Mouse (Mus musculus) cerebellum, adult 2 months (tissue): Measurements from ENCODE around the gene Prss57. TPM values are rescaled to one million over a fixed set of nuclear protein-coding genes. Genes with fewer than 3 reads are reported as not detected.

ENCODE experiments used
- DNase-seq, 2 experiments: peaks; one replicate each; pipeline ENCODE4 v3.0.0; 2021
- H3K27ac ChIP-seq: fragments of 200-500 bp; 2 replicates; pipeline ENCODE4 v1.5.1; 2012; ENCODE audit warnings: low read length, control low read depth, inconsistent platforms; ENCODE audit not compliant: insufficient read depth
- H3K27me3 ChIP-seq: fragments of 200-500 bp; 2 replicates; pipeline ENCODE4 v1.6.1; 2012; ENCODE audit warnings: inconsistent platforms, mild to moderate bottlenecking, low read length, moderate library complexity; ENCODE audit not compliant: control insufficient read depth, insufficient read depth
- H3K4me1 ChIP-seq: fragments of 200-500 bp; 2 replicates; pipeline ENCODE4 v1.6.1; 2011; ENCODE audit warnings: low read length; ENCODE audit not compliant: control insufficient read depth, insufficient read depth
- H3K4me3 ChIP-seq: fragments of 200-500 bp; replicated peaks from 2 replicates; pipeline ENCODE3; 2011; ENCODE audit warnings: mild to moderate bottlenecking, low read depth, low read length, control low read depth; ENCODE audit not compliant: insufficient read depth
- CTCF ChIP-seq: fragments of 200-500 bp; IDR thresholded peaks from 2 replicates; pipeline ENCODE4 v1.5.1; 2011; ENCODE audit warnings: low read depth, mild to moderate bottlenecking, control low read depth, low read length, moderate library complexity, borderline replicate concordance; ENCODE audit not compliant: insufficient read depth
- POLR2A ChIP-seq: fragments of 200-500 bp; IDR thresholded peaks from 2 replicates; pipeline ENCODE4 v1.6.1; 2011; ENCODE audit warnings: low read length, control low read depth, borderline replicate concordance; ENCODE audit not compliant: insufficient read depth
- WGBS: fragments of 180-500 bp; shearing (Covaris S2); methylation state at CpG from one replicate; pipeline ENCODE4 v1.1.7; 2018; 5-methylcytosine and 5-hydroxymethylcytosine counted together
- polyA plus RNA-seq: library from polyadenylated mRNA; depleted of rRNA; stranded (reverse); fragments of >200 nt; gene quantifications from 2 replicates; pipeline ENCODE4 v1.2.3, GENCODE M21; 2012; rRNA removed

The Prss57 gene
- polyA plus RNA-seq, 1 experiment, result 0.16 TPM

DNA sequence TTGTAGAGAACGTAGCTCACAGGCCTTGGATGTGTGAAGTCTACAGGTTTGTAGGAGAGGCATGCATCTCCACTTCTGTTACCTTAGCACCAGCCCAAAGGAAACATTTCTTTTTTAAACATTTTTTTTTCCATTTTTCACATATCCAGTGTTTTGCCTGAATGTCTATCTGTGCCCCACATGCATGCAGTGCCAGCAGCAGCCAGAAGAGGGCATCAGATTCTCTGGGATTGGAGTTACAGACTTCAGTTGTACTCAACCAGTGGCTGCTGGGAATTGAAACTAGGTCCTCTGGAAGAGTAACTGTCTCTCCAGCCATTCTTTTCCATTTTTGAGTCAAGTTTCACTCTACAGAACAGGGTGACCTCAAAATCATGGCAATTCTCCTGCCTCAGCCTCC is 58.3 kb downstream of the Prss57 start:
- 96% methylated on average over 1 of the region's 1 CpGs for WGBS
- Histone ChIP-seq H3K4me3 (no peak overlapping the region), H3K27me3 (no peaks in the 10 kb centered on the region), H3K27ac (no peak overlapping the region), H3K4me1 (peaks cover 14% of the 10 kb centered on the region)
- DNase-seq, result peak in 1 of 2 experiments; percentile 53
- peak; percentile 61 for TF ChIP-seq CTCF
- no peak for TF ChIP-seq POLR2A

Other genes starting within 250 kb of the Prss57 start
- gene Mier2, start 235.8 kb downstream of the Prss57 start, polyA plus RNA-seq, result 70.3 and 71.8 TPM in 2 replicates
- not detected in 2 replicates for gene Theg, start 203.6 kb downstream of the Prss57 start, polyA plus RNA-seq
- 3.1 and 3.2 TPM in 2 replicates for gene C2cd4c, start 176.9 kb downstream of the Prss57 start, polyA plus RNA-seq
- gene Shc2, start 153.0 kb downstream of the Prss57 start, polyA plus RNA-seq, result 30.2 and 31.2 TPM in 2 replicates
- gene Odf3l2, start 145.2 kb downstream of the Prss57 start, polyA plus RNA-seq, result not detected in 2 replicates
- gene Madcam1, start 126.4 kb downstream of the Prss57 start, polyA plus RNA-seq, result not detected in 2 replicates
- gene Tpgs1, start 121.6 kb downstream of the Prss57 start, polyA plus RNA-seq, result 93.3 and 95.4 TPM in 2 replicates
- gene Cdc34, start 108.8 kb downstream of the Prss57 start, polyA plus RNA-seq, result 93.9 and 106 TPM in 2 replicates
- gene Gzmm, start 101.9 kb downstream of the Prss57 start, polyA plus RNA-seq, result 2.3 and 2.8 TPM in 2 replicates
- gene Bsg, start 86.5 kb downstream of the Prss57 start, polyA plus RNA-seq, result 1,261 and 1,264 TPM in 2 replicates
- 227 and 270 TPM in 2 replicates for gene Hcn2, start 74.3 kb downstream of the Prss57 start, polyA plus RNA-seq
- 74.7 and 80.4 TPM in 2 replicates for gene Polrmt, start 44.4 kb downstream of the Prss57 start, polyA plus RNA-seq
- 10.6 and 11.1 TPM in 2 replicates for gene Fgf22, start 35.9 kb downstream of the Prss57 start, polyA plus RNA-seq
- 126 and 127 TPM in 2 replicates for gene Rnf126, start 24.0 kb downstream of the Prss57 start, polyA plus RNA-seq
- 2.2 and 2.5 TPM in 2 replicates for gene Fstl3, start 13.7 kb downstream of the Prss57 start, polyA plus RNA-seq
- gene Palm, start 2.6 kb upstream of the Prss57 start, polyA plus RNA-seq, result 140 and 143 TPM in 2 replicates
- 0.29 and 0.41 TPM in 2 replicates for gene Misp, start 30.0 kb upstream of the Prss57 start, polyA plus RNA-seq
- 64.2 and 68.6 TPM in 2 replicates for gene Ptbp1, start 63.5 kb upstream of the Prss57 start, polyA plus RNA-seq
- 2.4 and 2.5 TPM in 2 replicates for gene Prtn3, start 83.5 kb upstream of the Prss57 start, polyA plus RNA-seq
- gene Plppr3, start 83.7 kb upstream of the Prss57 start, polyA plus RNA-seq, result 46.0 and 49.3 TPM in 2 replicates
- 0.15 TPM in 1 of 2 replicates, not detected in the other for gene Elane, start 95.3 kb upstream of the Prss57 start, polyA plus RNA-seq
- gene Cfd, start 99.9 kb upstream of the Prss57 start, polyA plus RNA-seq, result 0.29 and 0.41 TPM in 2 replicates
- gene Med16, start 118.0 kb upstream of the Prss57 start, polyA plus RNA-seq, result 46.5 and 47.4 TPM in 2 replicates
- not detected in 2 replicates for gene Gm26602, start 119.9 kb upstream of the Prss57 start, polyA plus RNA-seq
- gene Kiss1r, start 126.0 kb upstream of the Prss57 start, polyA plus RNA-seq, result 12.1 and 12.8 TPM in 2 replicates
- 156 and 162 TPM in 2 replicates for gene R3hdm4, start 130.2 kb upstream of the Prss57 start, polyA plus RNA-seq
- gene Arid3a, start 136.1 kb upstream of the Prss57 start, polyA plus RNA-seq, result 4.7 TPM in 2 replicates
- 56.2 and 57.4 TPM in 2 replicates for gene Wdr18, start 169.2 kb upstream of the Prss57 start, polyA plus RNA-seq
- gene Grin3b, start 179.8 kb upstream of the Prss57 start, polyA plus RNA-seq, result 5.5 and 5.9 TPM in 2 replicates
- gene Tmem259, start 193.4 kb upstream of the Prss57 start, polyA plus RNA-seq, result 191 and 204 TPM in 2 replicates
- gene Cnn2, start 197.6 kb upstream of the Prss57 start, polyA plus RNA-seq, result 8.2 and 9.3 TPM in 2 replicates
- gene Abca7, start 205.5 kb upstream of the Prss57 start, polyA plus RNA-seq, result 31.1 and 32.4 TPM in 2 replicates
- gene Arhgap45, start 225.7 kb upstream of the Prss57 start, polyA plus RNA-seq, result 2.2 and 2.7 TPM in 2 replicates
- 224 and 231 TPM in 2 replicates for gene Polr2e, start 248.8 kb upstream of the Prss57 start, polyA plus RNA-seq